Mouse (Mus musculus): ENCODE measurements at regions not wholly inside any gene's neighbourhood (a gene's known extent, or its start where the extent isn't known, plus 50 kb on each side); places are given as distances from the start of the nearest gene placed in this dataset.
"Not testable (repeated sequence)": the region's sequence is repeated elsewhere in the genome, so short reads cannot be mapped to it uniquely, and the experiment has no call there.

DNA sequence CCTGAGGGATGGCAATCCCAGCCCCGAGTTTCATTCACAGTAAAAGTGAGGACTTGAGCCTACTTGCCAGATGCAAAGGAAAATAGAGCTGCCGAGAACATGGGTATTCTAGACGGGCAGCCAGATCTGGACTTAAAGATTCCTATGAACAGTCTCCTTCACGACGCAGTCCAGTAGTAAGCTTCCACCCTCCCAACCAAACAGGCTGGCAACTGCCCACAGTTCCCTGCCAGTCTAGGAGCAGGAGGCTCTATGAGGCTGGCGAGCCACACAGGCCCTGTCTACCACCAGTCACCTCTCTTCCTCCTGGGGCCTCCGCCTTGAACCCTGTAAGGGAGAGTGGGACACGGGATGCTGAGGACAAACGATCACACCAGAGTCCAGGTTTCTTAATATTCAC, 153.5 kb upstream of the Snrpn start:
- no peak overlapping the region for H3K4me3 ChIP-seq (ENCODE audit: low read depth, low read length)
- ATAC-seq (ENCODE audit: extremely low read depth, insufficient number of reproducible peaks, low FRiP score, poor library complexity, severe bottlenecking) (no peak), DNase-seq (ENCODE audit: low spot score) (no peak)
- no peaks in the 10 kb centered on the region for H3K27me3 ChIP-seq (ENCODE audit: insufficient read depth, low read length)
- no peak for TF ChIP-seq CTCF (IDR thresholded peaks at IDR 0.05; ENCODE audit: low read depth, low read length)
- TF ChIP-seq GATA1 (IDR thresholded peaks at IDR 0.05; ENCODE audit: borderline replicate concordance, low read length), result no peak
- no peak for TF ChIP-seq GATA2 (IDR thresholded peaks at IDR 0.05; ENCODE audit: borderline replicate concordance, low read depth, low read length)
- no peak for TF ChIP-seq POLR2AphosphoS5 (IDR thresholded peaks at IDR 0.05; ENCODE audit: insufficient replicate concordance, low read depth, low read length)
- TF ChIP-seq TAL1 (conservative IDR thresholded peaks at IDR 0.05; ENCODE audit: low read depth, low read length), result no peak
- no peaks in the 10 kb centered on the region for H3K4me1 ChIP-seq (ENCODE audit: insufficient read depth, low read depth, low read length)
- H3K36me3 ChIP-seq (replicated peaks), result no peaks in the 10 kb centered on the region
- no peaks in the 10 kb centered on the region for H3K9me3 ChIP-seq (replicated peaks)

DNA sequence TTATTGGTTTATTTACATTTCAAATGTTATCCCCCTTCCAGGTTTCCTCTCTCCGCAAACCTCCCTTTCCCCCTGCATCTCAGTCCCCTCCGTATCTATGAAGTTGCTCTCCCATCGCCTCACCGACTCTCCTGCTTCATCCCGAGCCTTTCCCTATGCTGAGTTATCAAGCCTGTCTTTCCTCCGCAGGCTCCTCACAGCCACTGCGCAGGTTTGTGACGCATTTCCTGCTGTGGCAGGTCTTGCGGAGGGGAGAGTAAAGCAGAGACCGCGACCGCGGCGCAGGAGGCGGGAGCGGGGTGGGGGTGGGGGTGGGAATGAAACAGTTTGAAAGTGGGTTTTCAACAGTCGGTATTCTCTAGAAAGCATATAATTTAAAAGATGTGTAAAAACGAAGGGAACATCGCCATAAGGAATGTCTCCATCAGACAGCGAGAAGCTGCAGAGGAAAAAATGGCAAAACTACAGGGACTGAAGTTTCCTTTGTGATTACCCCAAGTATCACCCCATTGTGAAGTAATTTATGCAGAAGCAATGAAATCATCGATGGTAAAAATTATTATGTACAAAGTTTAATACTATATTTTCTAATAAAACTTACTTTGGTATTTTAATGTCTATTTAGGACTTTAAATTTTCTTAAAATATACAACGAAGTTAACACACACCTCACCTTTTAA, 104.3 kb upstream of the Snrpn start:
- peak; percentile 5 for DNase-seq (ENCODE audit: low spot score)
- peak overlapping the region; percentile 64 for H3K4me3 ChIP-seq (ENCODE audit: low read depth, low read length)

GRCm38 (mm10) chr7:60243746-60244145, 103.7 kb upstream of the Snrpn start:
- not testable (repeated sequence) for ATAC-seq (ENCODE audit: extremely low read depth, insufficient number of reproducible peaks, low FRiP score, poor library complexity, severe bottlenecking); H3K9me3 ChIP-seq (replicated peaks); H3K36me3 ChIP-seq (replicated peaks); H3K4me1 ChIP-seq (ENCODE audit: insufficient read depth, low read depth, low read length); H3K27me3 ChIP-seq (ENCODE audit: insufficient read depth, low read length); DNase-seq (ENCODE audit: low spot score)
- H3K4me3 ChIP-seq (ENCODE audit: low read depth, low read length), result peak overlapping the region; percentile 63

More for the DNA sequence above, 104.3 kb upstream of the Snrpn start:
- not testable (repeated sequence) for H3K27me3 ChIP-seq (ENCODE audit: insufficient read depth, low read length); H3K4me1 ChIP-seq (ENCODE audit: insufficient read depth, low read depth, low read length); H3K9me3 ChIP-seq (replicated peaks); H3K36me3 ChIP-seq (replicated peaks)
- peak; percentile 98 for ATAC-seq (ENCODE audit: extremely low read depth, insufficient number of reproducible peaks, low FRiP score, poor library complexity, severe bottlenecking)

- not testable (repeated sequence) for DNase-seq (ENCODE audit: low spot score); H3K36me3 ChIP-seq (replicated peaks); H3K4me1 ChIP-seq (ENCODE audit: insufficient read depth, low read depth, low read length); H3K9me3 ChIP-seq (replicated peaks); H3K27me3 ChIP-seq (ENCODE audit: insufficient read depth, low read length); H3K4me3 ChIP-seq (ENCODE audit: low read depth, low read length); ATAC-seq (ENCODE audit: extremely low read depth, insufficient number of reproducible peaks, low FRiP score, poor library complexity, severe bottlenecking)
Measured at GRCm38 (mm10) chr7:60238595-60239195, 98.7 kb upstream of the Snrpn start.

GRCm38 (mm10) chr7:60216358-60217273, 76.6 kb upstream of the Snrpn start:
- DNase-seq (ENCODE audit: low spot score), result not testable (repeated sequence)

More at GRCm38 (mm10) chr7:60216358-60217273, 76.6 kb upstream of the Snrpn start:
- H3K36me3 ChIP-seq (replicated peaks); H3K27me3 ChIP-seq (ENCODE audit: insufficient read depth, low read length); H3K4me1 ChIP-seq (ENCODE audit: insufficient read depth, low read depth, low read length); ATAC-seq (ENCODE audit: extremely low read depth, insufficient number of reproducible peaks, low FRiP score, poor library complexity, severe bottlenecking); H3K9me3 ChIP-seq (replicated peaks); H3K4me3 ChIP-seq (ENCODE audit: low read depth, low read length): not testable (repeated sequence)
